Mouse (Mus musculus) heart, embryonic 15.5 days (tissue): ENCODE data around the gene Mns1. TPM values are rescaled to one million over a fixed set of nuclear protein-coding genes. Genes with fewer than 3 reads are reported as not detected.

Experiments used
- ATAC-seq: fragments of 200-750 bp; cut with Nextera tagmentation; replicated peaks from 2 replicates; pipeline ENCODE4 v1.8.0; 2017; ENCODE audit warnings: low read depth, moderate TSS enrichment; ENCODE audit not compliant: insufficient number of reproducible peaks, insufficient read depth, low FRiP score
- H3K27ac ChIP-seq: fragments of 300-500 bp; sonication (generic); 2 replicates; pipeline ENCODE4 v1.5.1; 2015; ENCODE audit warnings: mild to moderate bottlenecking, inconsistent platforms
- H3K27me3 ChIP-seq: fragments of 300-500 bp; sonication (generic); 2 replicates; pipeline ENCODE4 v1.6.1; 2015; ENCODE audit warnings: inconsistent platforms
- H3K36me3 ChIP-seq: fragments of 300-500 bp; sonication (generic); 2 replicates; pipeline ENCODE4 v1.6.1; 2015; ENCODE audit warnings: mild to moderate bottlenecking, inconsistent platforms
- H3K4me1 ChIP-seq: fragments of 300-500 bp; sonication (generic); replicated peaks from 2 replicates; pipeline ENCODE4 v1.6.1; 2015; ENCODE audit warnings: inconsistent platforms
- H3K4me2 ChIP-seq: fragments of 300-500 bp; sonication (generic); 2 replicates; pipeline ENCODE4 v1.6.1; 2015; ENCODE audit warnings: inconsistent platforms, mild to moderate bottlenecking, moderate library complexity
- H3K4me3 ChIP-seq: fragments of 300-500 bp; sonication (generic); 2 replicates; pipeline ENCODE4 v1.5.1; 2015; ENCODE audit warnings: mild to moderate bottlenecking, inconsistent platforms
- H3K9ac ChIP-seq: fragments of 300-500 bp; sonication (generic); 2 replicates; pipeline ENCODE4 v1.6.1; 2015; ENCODE audit warnings: mild to moderate bottlenecking, inconsistent platforms
- H3K9me3 ChIP-seq: fragments of 300-500 bp; sonication (generic); replicated peaks from 2 replicates; pipeline ENCODE4 v1.6.1; 2016; ENCODE audit warnings: inconsistent platforms
- WGBS: fragments of 180-500 bp; shearing (Covaris S2); methylation state at CpG from one replicate; pipeline ENCODE4 v1.1.7; 2015; ENCODE audit warnings: mixed read lengths; 5-methylcytosine and 5-hydroxymethylcytosine counted together
- polyA plus RNA-seq: library from polyadenylated mRNA; unstranded; fragments of >200 nt; fragmentation: Nextera tagmentation; extraction: Ambion mirVana; gene quantifications from 2 replicates; pipeline ENCODE4 v1.2.1, GENCODE M21; 2015

The Mns1 gene
- polyA plus RNA-seq, 1 experiment from 2014 or later, result 13.1 TPM

DNA sequence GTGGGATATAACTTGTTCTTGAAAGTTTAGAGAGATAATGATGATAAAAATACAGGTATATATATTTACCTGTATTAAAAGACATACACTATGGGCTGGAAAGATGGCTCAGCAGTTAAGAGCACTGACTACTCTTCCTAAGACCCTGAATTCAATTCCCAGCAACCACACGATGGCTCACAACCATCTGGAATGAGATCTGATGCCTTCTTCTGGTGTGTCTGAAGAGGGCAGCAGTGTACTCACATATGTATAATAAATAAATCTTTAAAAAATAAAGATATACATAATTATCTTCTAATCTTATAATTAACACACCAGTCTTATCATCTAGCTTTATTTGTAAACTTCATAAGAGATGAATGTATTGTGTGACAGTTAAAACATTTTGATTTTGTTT lies 18.6 kb downstream of the Mns1 start:
- WGBS, result 37% methylated on average over 1 of the region's 1 CpGs
- peaks cover 23% of the 10 kb centered on the region for H3K36me3 ChIP-seq
- ATAC-seq, result no peak

GRCm38 (mm10) chr9:72458233-72458632 lies 20.4 kb downstream of the Mns1 start:
- Histone ChIP-seq H3K9me3 (no peaks in the 10 kb centered on the region), H3K4me1 (no peaks in the 10 kb centered on the region), H3K9ac (no peak overlapping the region), H3K36me3 (peaks cover 26% of the 10 kb centered on the region), H3K27me3 (no peaks in the 10 kb centered on the region), H3K4me2 (no peak overlapping the region), H3K4me3 (no peak overlapping the region), H3K27ac (no peak overlapping the region)
- ATAC-seq, result no peak
- 17% methylated on average over 5 of the region's 5 CpGs for WGBS

More for the DNA sequence above, 18.6 kb downstream of the Mns1 start:
- Histone ChIP-seq H3K4me3 (no peak overlapping the region), H3K27ac (no peak overlapping the region), H3K4me2 (no peak overlapping the region), H3K9me3 (no peaks in the 10 kb centered on the region), H3K27me3 (no peaks in the 10 kb centered on the region), H3K9ac (no peak overlapping the region), H3K4me1 (no peaks in the 10 kb centered on the region)

- Histone ChIP-seq H3K4me2 (no peak overlapping the region), H3K4me1 (no peaks in the 10 kb centered on the region), H3K9ac (no peak overlapping the region), H3K9me3 (no peaks in the 10 kb centered on the region), H3K4me3 (no peak overlapping the region), H3K27ac (no peak overlapping the region), H3K36me3 (peaks cover 22% of the 10 kb centered on the region), H3K27me3 (no peaks in the 10 kb centered on the region)
- WGBS, result 73% methylated on average over 3 of the region's 3 CpGs
- ATAC-seq, result no peak
Observed at GRCm38 (mm10) chr9:72459703-72460102, 21.9 kb downstream of the Mns1 start.

DNA sequence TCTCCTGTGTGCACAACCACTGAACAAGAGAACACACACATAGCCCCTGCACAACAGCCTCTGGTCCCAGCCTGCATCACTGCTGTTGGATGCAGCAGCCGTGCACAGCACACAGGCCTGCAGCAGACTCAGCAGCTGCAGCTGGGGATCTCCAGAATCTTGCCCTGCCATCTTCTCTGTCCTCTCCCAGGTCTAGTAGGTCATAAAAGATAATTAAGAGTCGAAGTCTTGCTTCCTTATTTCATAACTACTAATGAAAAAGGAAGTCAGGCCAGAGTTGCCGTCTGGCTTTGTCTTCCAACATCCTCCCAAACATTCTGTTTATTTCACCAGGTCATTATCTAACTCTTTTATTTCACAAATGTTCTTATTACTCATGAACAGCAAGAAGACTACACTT lies 23.0 kb downstream of the Mns1 start:
- WGBS, result 72% methylated on average over 3 of the region's 3 CpGs
- H3K4me3 ChIP-seq, result no peak overlapping the region
- no peak for ATAC-seq
- H3K36me3 ChIP-seq, result peaks cover 22% of the 10 kb centered on the region
- H3K9me3 ChIP-seq, result no peaks in the 10 kb centered on the region
- H3K9ac ChIP-seq, result no peak overlapping the region
- H3K4me2 ChIP-seq, result no peak overlapping the region
- H3K4me1 ChIP-seq, result 0 out of 2 replicates have a peak, but pooled peaks cover 2% of the 10 kb centered on the region
- H3K27me3 ChIP-seq, result no peaks in the 10 kb centered on the region
- H3K27ac ChIP-seq, result no peak overlapping the region

DNA sequence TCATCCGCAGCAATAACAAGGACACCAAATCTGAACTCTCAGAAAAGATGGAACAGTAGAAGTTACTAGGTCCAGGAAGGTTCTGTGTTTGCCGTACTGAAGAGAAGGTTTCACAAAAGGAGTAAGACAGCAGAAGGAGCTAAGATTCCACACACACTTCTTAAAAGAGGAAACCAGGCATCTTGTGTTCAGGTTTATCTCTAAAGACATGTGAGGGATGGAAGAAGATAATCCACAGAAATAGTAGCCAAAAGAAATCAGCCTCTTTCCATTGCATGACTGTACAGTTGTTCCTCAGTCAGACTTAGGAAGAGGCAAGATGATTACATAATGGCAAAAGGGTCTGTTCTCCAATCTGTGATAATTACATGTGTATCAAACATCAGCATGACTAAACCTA lies 24.6 kb downstream of the Mns1 start:
- no peak for ATAC-seq
- no peak overlapping the region for H3K4me3 ChIP-seq
- no peak overlapping the region for H3K4me2 ChIP-seq
- peaks cover 17% of the 10 kb centered on the region for H3K36me3 ChIP-seq
- H3K9me3 ChIP-seq, result no peaks in the 10 kb centered on the region
- H3K4me1 ChIP-seq, result 0 out of 2 replicates have a peak, but pooled peaks cover 4% of the 10 kb centered on the region
- H3K27ac ChIP-seq, result no peak overlapping the region
- WGBS, result 91% methylated on average over 2 of the region's 2 CpGs
- no peaks in the 10 kb centered on the region for H3K27me3 ChIP-seq
- H3K9ac ChIP-seq, result no peak overlapping the region

- no peak overlapping the region for H3K9ac ChIP-seq
- peaks cover 9% of the 10 kb centered on the region for H3K36me3 ChIP-seq
- H3K27me3 ChIP-seq, result no peaks in the 10 kb centered on the region
- no peak for ATAC-seq
- H3K4me3 ChIP-seq, result no peak overlapping the region
- 0 out of 2 replicates have a peak, but pooled peaks cover 4% of the 10 kb centered on the region for H3K4me1 ChIP-seq
- H3K27ac ChIP-seq, result no peak overlapping the region
- H3K9me3 ChIP-seq, result no peaks in the 10 kb centered on the region
- no peak overlapping the region for H3K4me2 ChIP-seq
- 87% methylated on average over 1 of the region's 1 CpGs for WGBS
Observed at GRCm38 (mm10) chr9:72464806-72465205, 27.0 kb downstream of the Mns1 start.

DNA sequence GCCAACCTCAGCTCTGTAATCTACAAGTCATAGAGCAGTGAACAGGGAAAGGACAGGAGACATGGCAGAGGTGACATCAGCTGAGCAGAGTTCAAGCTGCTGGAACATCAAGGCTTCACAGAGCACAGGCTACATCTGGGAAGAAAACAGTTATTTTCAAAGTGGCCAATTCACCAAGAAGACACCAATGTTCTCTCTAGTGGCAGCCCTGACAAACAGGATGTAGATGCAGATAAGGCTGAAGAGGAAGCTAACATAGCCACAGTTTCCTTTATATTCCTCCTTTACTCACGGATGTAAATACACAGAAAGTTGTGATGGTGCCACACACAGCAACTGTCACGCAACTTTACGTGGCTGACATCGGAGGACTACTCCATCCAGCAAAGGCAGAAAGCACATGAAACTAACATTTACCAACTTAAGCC lies 28.0 kb downstream of the Mns1 start:
- ATAC-seq, result no peak
- Histone ChIP-seq H3K9me3 (no peaks in the 10 kb centered on the region), H3K4me3 (no peak overlapping the region), H3K27me3 (no peaks in the 10 kb centered on the region), H3K4me1 (0 out of 2 replicates have a peak, but pooled peaks cover 4% of the 10 kb centered on the region), H3K36me3 (peaks cover 5% of the 10 kb centered on the region), H3K27ac (no peak overlapping the region), H3K4me2 (no peak overlapping the region), H3K9ac (no peak overlapping the region)
- 65% methylated on average over 4 of the region's 4 CpGs for WGBS

GRCm38 (mm10) chr9:72467551-72468407 lies 30.0 kb downstream of the Mns1 start:
- H3K27ac ChIP-seq, result no peak overlapping the region
- H3K4me3 ChIP-seq, result no peak overlapping the region
- no peaks in the 10 kb centered on the region for H3K36me3 ChIP-seq
- no peaks in the 10 kb centered on the region for H3K27me3 ChIP-seq
- H3K4me1 ChIP-seq, result 0 out of 2 replicates have a peak, but pooled peaks cover 4% of the 10 kb centered on the region
- ATAC-seq, result no peak
- no peak overlapping the region for H3K4me2 ChIP-seq
- no peaks in the 10 kb centered on the region for H3K9me3 ChIP-seq
- WGBS, result 61% methylated on average over 11 of the region's 11 CpGs
- H3K9ac ChIP-seq, result no peak overlapping the region

GRCm38 (mm10) chr9:72468616-72469015 lies 30.8 kb downstream of the Mns1 start:
- Histone ChIP-seq H3K36me3 (0 out of 2 replicates have a peak, but pooled peaks cover 4% of the 10 kb centered on the region), H3K27me3 (no peaks in the 10 kb centered on the region), H3K4me3 (no peak overlapping the region), H3K9ac (no peak overlapping the region), H3K4me1 (0 out of 2 replicates have a peak, but pooled peaks cover 4% of the 10 kb centered on the region), H3K9me3 (no peaks in the 10 kb centered on the region), H3K27ac (no peak overlapping the region), H3K4me2 (no peak overlapping the region)
- WGBS, result 84% methylated on average over 10 of the region's 10 CpGs
- no peak for ATAC-seq

- WGBS, result 84% methylated on average over 1 of the region's 1 CpGs
Observed at GRCm38 (mm10) chr9:72469851-72470250, 32.0 kb downstream of the Mns1 start.

GRCm38 (mm10) chr9:72475511-72475910 lies 37.7 kb downstream of the Mns1 start:
- Histone ChIP-seq H3K9ac (no peak overlapping the region), H3K9me3 (no peaks in the 10 kb centered on the region), H3K4me3 (no peak overlapping the region), H3K27me3 (no peaks in the 10 kb centered on the region), H3K4me1 (no peaks in the 10 kb centered on the region), H3K27ac (no peak overlapping the region), H3K4me2 (no peak overlapping the region), H3K36me3 (peaks cover 24% of the 10 kb centered on the region; the same call in 1 of the 2 replicates)
- WGBS, result 89% methylated on average over 9 of the region's 9 CpGs
- ATAC-seq, result no peak

More at GRCm38 (mm10) chr9:72469851-72470250, 32.0 kb downstream of the Mns1 start:
- no peak overlapping the region for H3K4me3 ChIP-seq
- H3K9ac ChIP-seq, result no peak overlapping the region
- no peak overlapping the region for H3K4me2 ChIP-seq
- no peak overlapping the region for H3K27ac ChIP-seq
- H3K27me3 ChIP-seq, result no peaks in the 10 kb centered on the region
- 0 out of 2 replicates have a peak, but pooled peaks cover 4% of the 10 kb centered on the region for H3K36me3 ChIP-seq
- H3K9me3 ChIP-seq, result no peaks in the 10 kb centered on the region
- no peak for ATAC-seq
- H3K4me1 ChIP-seq, result 0 out of 2 replicates have a peak, but pooled peaks cover 4% of the 10 kb centered on the region
